Mouse (Mus musculus) megakaryocyte, embryonic 14.5 days (primary cell): ENCODE data around the gene Med15.

ENCODE experiments used
- FLI1 ChIP-seq: IDR thresholded peaks from 2 replicates; pipeline ENCODE4 v1.6.1; 2012; ENCODE audit warnings: low read length, inconsistent platforms, mixed read lengths
- GATA1 ChIP-seq: IDR thresholded peaks from 3 replicates; pipeline ENCODE4 v1.6.1; 2012; ENCODE audit warnings: mixed read lengths, low read length, inconsistent platforms, borderline replicate concordance

DNA sequence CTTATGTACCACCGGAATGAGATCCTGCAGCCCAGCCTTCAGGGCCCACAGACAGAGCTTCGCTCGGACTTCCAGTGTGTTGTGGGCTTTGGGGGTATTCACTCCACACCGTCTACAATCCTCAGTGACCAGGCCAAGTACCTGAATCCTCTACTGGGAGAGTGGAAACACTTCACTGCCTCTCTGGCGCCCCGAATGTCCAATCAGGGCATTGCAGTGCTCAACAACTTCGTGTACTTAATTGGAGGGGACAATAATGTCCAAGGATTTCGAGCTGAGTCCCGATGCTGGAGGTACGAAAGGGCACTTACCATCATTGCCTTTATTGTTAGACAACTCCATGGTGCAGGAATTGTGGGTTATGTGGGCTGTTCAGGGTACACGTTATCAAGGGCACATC is 44.1 kb upstream of the Med15 start:
- TF ChIP-seq GATA1 (no peak), FLI1 (no peak)
